Mouse (Mus musculus) stomach, postnatal 0 days (tissue): ENCODE results near the gene Oprm1. TPM values are rescaled to one million over a fixed set of nuclear protein-coding genes. Genes with fewer than 3 reads are reported as not detected.
A peak's percentile ranks its signal among the peaks of the same experiment; 100 is the strongest.

Experiments used
- ATAC-seq: fragments of 200-750 bp; cut with Nextera tagmentation; 2 replicates; pipeline ENCODE4 v1.8.0; 2017; ENCODE audit not compliant: low FRiP score, low TSS enrichment
- DNase-seq: peaks from one replicate; pipeline ENCODE4 v3.0.0-alpha.2; 2016; ENCODE audit warnings: low spot score
- H3K27ac ChIP-seq: fragments of 300-500 bp; sonication (generic); replicated peaks from 2 replicates; pipeline ENCODE4 v1.5.1; 2014; ENCODE audit warnings: mild to moderate bottlenecking, control low read depth
- H3K27me3 ChIP-seq: fragments of 300-500 bp; sonication (generic); 2 replicates; pipeline ENCODE4 v1.6.1; 2014; ENCODE audit warnings: low read length; ENCODE audit not compliant: control insufficient read depth, insufficient read depth
- H3K36me3 ChIP-seq: fragments of 300-500 bp; sonication (generic); 2 replicates; pipeline ENCODE4 v1.6.1; 2014; ENCODE audit warnings: low read length, mixed read lengths; ENCODE audit not compliant: control insufficient read depth, insufficient read depth
- H3K4me1 ChIP-seq: fragments of 300-500 bp; sonication (generic); replicated peaks from 2 replicates; pipeline ENCODE4 v1.6.1; 2014; ENCODE audit warnings: antibody characterized with exemption; ENCODE audit not compliant: control insufficient read depth, insufficient read depth
- H3K4me2 ChIP-seq: fragments of 300-500 bp; sonication (generic); replicated peaks from 2 replicates; pipeline ENCODE4 v1.6.1; 2014; ENCODE audit warnings: low read depth, mild to moderate bottlenecking, control low read depth, moderate library complexity
- H3K4me3 ChIP-seq: fragments of 300-500 bp; sonication (generic); 2 replicates; pipeline ENCODE4 v1.5.1; 2014; ENCODE audit warnings: low read depth, low read length, control low read depth
- H3K9ac ChIP-seq: fragments of 300-500 bp; sonication (generic); 2 replicates; pipeline ENCODE4 v1.6.1; 2014; ENCODE audit warnings: mild to moderate bottlenecking, low read length, control low read depth, mixed read lengths
- H3K9me3 ChIP-seq: fragments of 300-500 bp; sonication (generic); 2 replicates; pipeline ENCODE4 v1.6.1; 2016; ENCODE audit warnings: low read length; ENCODE audit not compliant: control insufficient read depth
- CTCF ChIP-seq: IDR thresholded peaks from 2 replicates; pipeline ENCODE4 v1.5.1; 2016; ENCODE audit warnings: antibody characterized with exemption, low read depth, mild to moderate bottlenecking, moderate library complexity
- EP300 ChIP-seq: optimal IDR thresholded peaks from 2 replicates; pipeline ENCODE3; 2016; ENCODE audit warnings: antibody characterized with exemption
- WGBS: fragments of 180-500 bp; shearing (Covaris S2); extraction: QIAGEN DNeasy Blood & Tissue Kit; methylation state at CpG from one replicate; pipeline ENCODE4 v1.1.7; 2014; 5-methylcytosine and 5-hydroxymethylcytosine counted together
- polyA plus RNA-seq: library from polyadenylated mRNA; unstranded; fragments of >200 nt; fragmentation: Nextera tagmentation; extraction: Ambion mirVana; gene quantifications from 2 replicates; pipeline ENCODE4 v1.2.1, GENCODE M21; 2015

Oprm1 gene
- polyA plus RNA-seq, 1 experiment from 2014 or later: 0.11 TPM

- ATAC-seq: 0 out of 2 replicates have a peak, but pooled peaks have one; percentile 42
- H3K4me2 ChIP-seq: no peak overlapping the region
- no peaks in the 10 kb centered on the region for H3K9me3 ChIP-seq
- no peak overlapping the region for H3K27ac ChIP-seq
- 5% methylated on average over 23 of the region's 25 CpGs for WGBS
- peak; percentile 57 for DNase-seq
- H3K27me3 ChIP-seq: no peaks in the 10 kb centered on the region
- H3K36me3 ChIP-seq: no peaks in the 10 kb centered on the region
- H3K9ac ChIP-seq: no peak overlapping the region
- no peak overlapping the region for H3K4me3 ChIP-seq
- H3K4me1 ChIP-seq: no peaks in the 10 kb centered on the region
- TF ChIP-seq EP300: no peak
Observed at GRCm38 (mm10) chr10:6788517-6789237, 30.4 kb downstream of the Oprm1 start.

- Histone ChIP-seq H3K36me3 (no peaks in the 10 kb centered on the region), H3K27ac (no peak overlapping the region), H3K9ac (no peak overlapping the region), H3K4me3 (no peak overlapping the region), H3K27me3 (no peaks in the 10 kb centered on the region), H3K9me3 (no peaks in the 10 kb centered on the region), H3K4me2 (no peak overlapping the region), H3K4me1 (no peaks in the 10 kb centered on the region)
- TF ChIP-seq EP300 (no peak), CTCF (0 out of 2 replicates have a peak, but pooled peaks have one; percentile 8)
- ATAC-seq: no peak
- no peak for DNase-seq
Observed at GRCm38 (mm10) chr10:6790226-6790625, 31.9 kb downstream of the Oprm1 start.

GRCm38 (mm10) chr10:6820626-6821025 is 62.3 kb downstream of the Oprm1 start:
- Histone ChIP-seq H3K9me3 (no peaks in the 10 kb centered on the region), H3K27me3 (no peaks in the 10 kb centered on the region), H3K9ac (no peak overlapping the region), H3K36me3 (no peaks in the 10 kb centered on the region), H3K4me1 (no peaks in the 10 kb centered on the region), H3K4me2 (no peak overlapping the region), H3K4me3 (no peak overlapping the region), H3K27ac (no peak overlapping the region)
- no peak for DNase-seq
- 26% methylated on average over 1 of the region's 1 CpGs for WGBS
- no peak for ATAC-seq
- TF ChIP-seq CTCF (no peak), EP300 (no peak)

GRCm38 (mm10) chr10:6842225-6842624 is 83.9 kb downstream of the Oprm1 start:
- Histone ChIP-seq H3K4me1 (no peaks in the 10 kb centered on the region), H3K36me3 (no peaks in the 10 kb centered on the region), H3K27me3 (no peaks in the 10 kb centered on the region), H3K9ac (no peak overlapping the region), H3K4me2 (no peak overlapping the region), H3K9me3 (no peaks in the 10 kb centered on the region), H3K4me3 (no peak overlapping the region), H3K27ac (no peak overlapping the region)
- ATAC-seq (no peak), DNase-seq (no peak)
- TF ChIP-seq EP300: no peak
- TF ChIP-seq CTCF: no peak
- WGBS: 43% methylated on average over 1 of the region's 1 CpGs

- ATAC-seq: no peak
- H3K4me3 ChIP-seq: no peak overlapping the region
- H3K9me3 ChIP-seq: no peaks in the 10 kb centered on the region
- no peaks in the 10 kb centered on the region for H3K27me3 ChIP-seq
- 67% methylated on average over 1 of the region's 1 CpGs for WGBS
- TF ChIP-seq CTCF: no peak
- TF ChIP-seq EP300: no peak
- H3K4me1 ChIP-seq: no peaks in the 10 kb centered on the region
- no peak overlapping the region for H3K9ac ChIP-seq
- no peak for DNase-seq
- H3K36me3 ChIP-seq: no peaks in the 10 kb centered on the region
- no peak overlapping the region for H3K27ac ChIP-seq
- no peak overlapping the region for H3K4me2 ChIP-seq
Observed at GRCm38 (mm10) chr10:6846283-6846682, 88.0 kb downstream of the Oprm1 start.

- Histone ChIP-seq H3K4me2 (no peak overlapping the region), H3K9me3 (no peaks in the 10 kb centered on the region), H3K4me3 (no peak overlapping the region), H3K27me3 (no peaks in the 10 kb centered on the region), H3K27ac (no peak overlapping the region), H3K36me3 (no peaks in the 10 kb centered on the region), H3K4me1 (no peaks in the 10 kb centered on the region), H3K9ac (no peak overlapping the region)
- WGBS: 48% methylated on average over 7 of the region's 7 CpGs
- TF ChIP-seq CTCF (no peak), EP300 (no peak)
- ATAC-seq (no peak), DNase-seq (no peak)
Observed at GRCm38 (mm10) chr10:6848162-6848754, 90.0 kb downstream of the Oprm1 start.
